Mouse (Mus musculus): ENCODE data around the gene Lyplal1.

- TF ChIP-seq CTCF (IDR thresholded peaks at IDR 0.05; ENCODE audit: borderline replicate concordance, extremely low read depth, insufficient read depth, insufficient read length) = no peak
- no peak for TF ChIP-seq POLR2A (IDR thresholded peaks at IDR 0.05; ENCODE audit: borderline replicate concordance, extremely low read depth, insufficient read depth, insufficient read length, poor library complexity, severe bottlenecking)
These were observed 46.1 kb upstream of the Lyplal1 start for GRCm38 (mm10) chr1:186163206-186163605.

Data from brain, embryonic 14.5 days (tissue).